Mouse (Mus musculus) cortical plate, adult 2 months (tissue): ENCODE data around the gene 4932438H23Rik.

Source experiments
- CTCF ChIP-seq: fragments of 200-500 bp; IDR thresholded peaks from 2 replicates; pipeline ENCODE4 v1.5.1; 2011; ENCODE audit warnings: mild to moderate bottlenecking, control low read depth, low read length; ENCODE audit not compliant: insufficient read depth; ENCODE audit errors: extremely low read depth
- POLR2A ChIP-seq: fragments of 200-500 bp; IDR thresholded peaks from 2 replicates; pipeline ENCODE4 v1.6.1; 2011; ENCODE audit warnings: mild to moderate bottlenecking, low read length, control low read depth; ENCODE audit not compliant: insufficient read depth; ENCODE audit errors: extremely low read depth

DNA sequence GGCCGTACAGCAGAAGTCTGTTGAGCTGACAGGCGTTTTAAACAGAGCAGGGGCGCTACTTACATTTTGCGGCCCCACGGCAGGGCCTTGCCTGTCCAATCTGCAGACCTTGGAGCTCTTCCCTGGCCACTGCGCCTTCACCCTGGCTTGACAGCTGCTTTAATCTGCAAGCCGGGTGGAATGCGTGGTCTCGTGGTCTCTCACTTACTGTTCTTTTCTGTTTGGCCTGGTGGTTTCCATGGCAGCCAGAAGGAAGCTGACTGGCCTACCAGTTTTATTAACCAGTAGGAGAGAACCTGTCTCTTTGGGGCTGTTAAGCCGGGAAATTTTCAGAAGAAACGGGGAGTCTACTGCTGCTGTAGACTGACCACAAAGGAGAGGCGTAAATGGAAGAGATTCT, 26.0 kb downstream of the 4932438H23Rik start:
- TF ChIP-seq POLR2A: no peak
- no peak for TF ChIP-seq CTCF
